Mouse (Mus musculus) cerebellum, adult 11 months (tissue): ENCODE measurements at regions not wholly inside any gene's neighbourhood (a gene's known extent, or its start where the extent isn't known, plus 50 kb on each side); places are given as distances from the start of the nearest gene placed in this dataset.

Experiments
- DNase-seq: peaks from one replicate; pipeline ENCODE4 v3.0.0; 2022

GRCm38 (mm10) chr6:94806481-94807160 lies 106.7 kb upstream of the Lrig1 start:
- no peak for DNase-seq

- DNase-seq: no peak
These were observed 105.7 kb upstream of the Lrig1 start for GRCm38 (mm10) chr6:94805685-94806084.

GRCm38 (mm10) chr6:94804284-94804815 lies 104.4 kb upstream of the Lrig1 start:
- no peak for DNase-seq

- DNase-seq: no peak
These were observed 101.1 kb upstream of the Lrig1 start for GRCm38 (mm10) chr6:94801039-94801438.

- no peak for DNase-seq
These were observed 98.7 kb upstream of the Lrig1 start for GRCm38 (mm10) chr6:94798545-94799211.

GRCm38 (mm10) chr6:94795442-94795841 lies 95.5 kb upstream of the Lrig1 start:
- no peak for DNase-seq

GRCm38 (mm10) chr6:94793555-94793954 lies 93.6 kb upstream of the Lrig1 start:
- no peak for DNase-seq

GRCm38 (mm10) chr6:94792312-94792711 lies 92.4 kb upstream of the Lrig1 start:
- DNase-seq: no peak

GRCm38 (mm10) chr6:94789308-94789763 lies 89.4 kb upstream of the Lrig1 start:
- DNase-seq: no peak

- DNase-seq: no peak
These were observed 83.5 kb upstream of the Lrig1 start for GRCm38 (mm10) chr6:94783471-94783870.

- DNase-seq: no peak
These were observed 80.7 kb upstream of the Lrig1 start for GRCm38 (mm10) chr6:94780621-94781020.

- no peak for DNase-seq
These were observed 79.9 kb upstream of the Lrig1 start for GRCm38 (mm10) chr6:94779854-94780253.

GRCm38 (mm10) chr6:94779213-94779612 lies 79.3 kb upstream of the Lrig1 start:
- no peak for DNase-seq

- DNase-seq: no peak
These were observed 78.8 kb upstream of the Lrig1 start for GRCm38 (mm10) chr6:94778797-94779196.

GRCm38 (mm10) chr6:94776585-94776984 lies 76.6 kb upstream of the Lrig1 start:
- DNase-seq: no peak

GRCm38 (mm10) chr6:94774871-94775270 lies 74.9 kb upstream of the Lrig1 start:
- DNase-seq: no peak

- DNase-seq: no peak
These were observed 73.9 kb upstream of the Lrig1 start for GRCm38 (mm10) chr6:94773604-94774486.

- no peak for DNase-seq
These were observed 73.1 kb upstream of the Lrig1 start for GRCm38 (mm10) chr6:94772868-94773603.

- no peak for DNase-seq
These were observed 72.4 kb upstream of the Lrig1 start for GRCm38 (mm10) chr6:94772391-94772790.

- DNase-seq: no peak
These were observed 68.3 kb upstream of the Lrig1 start for GRCm38 (mm10) chr6:94768230-94768629.

- DNase-seq: no peak
These were observed 65.8 kb upstream of the Lrig1 start for GRCm38 (mm10) chr6:94765724-94766123.

- no peak for DNase-seq
These were observed 61.4 kb upstream of the Lrig1 start for GRCm38 (mm10) chr6:94761341-94761740.
